Mouse (Mus musculus) brain, embryonic 14.5 days (tissue): ENCODE measurements at regions not wholly inside any gene's neighbourhood (a gene's known extent, or its start where the extent isn't known, plus 50 kb on each side); places are given as distances from the start of the nearest gene placed in this dataset.

ENCODE experiments used
- DNase-seq: peaks from one replicate; pipeline ENCODE4 v3.0.0-alpha.2; 2011; ENCODE audit warnings: low read depth
- CTCF ChIP-seq: fragments of 200-500 bp; IDR thresholded peaks from 2 replicates; pipeline ENCODE4 v1.5.1; 2012; ENCODE audit warnings: inconsistent platforms, mild to moderate bottlenecking, moderate library complexity, borderline replicate concordance; ENCODE audit not compliant: insufficient read depth, insufficient read length; ENCODE audit errors: extremely low read depth
- POLR2A ChIP-seq: fragments of 200-500 bp; IDR thresholded peaks from 2 replicates; pipeline ENCODE4 v1.6.1; 2012; ENCODE audit warnings: mild to moderate bottlenecking, inconsistent platforms, borderline replicate concordance; ENCODE audit not compliant: poor library complexity, insufficient read depth, insufficient read length, severe bottlenecking; ENCODE audit errors: extremely low read depth

DNA sequence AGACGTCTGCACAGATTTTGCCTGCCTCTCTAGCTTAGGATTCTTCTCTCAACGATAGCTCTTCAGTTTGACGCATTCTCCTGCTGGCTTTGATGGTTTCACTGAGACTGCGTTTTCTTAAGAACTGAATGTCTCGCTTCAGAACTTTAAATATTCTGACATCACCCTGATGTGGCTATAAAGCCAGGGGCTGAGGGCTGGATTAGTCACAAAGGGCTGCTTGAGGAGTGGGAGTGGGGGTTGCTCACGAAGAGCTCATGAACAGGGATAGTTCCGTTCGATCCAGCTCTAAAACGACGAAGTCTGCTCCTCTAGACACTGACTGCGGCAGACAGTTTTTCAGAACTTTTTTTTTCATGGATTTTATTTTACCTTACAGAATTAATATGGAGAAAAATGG, 240.7 kb upstream of the Nr5a2 start:
- no peak for TF ChIP-seq CTCF
- no peak for TF ChIP-seq POLR2A
- DNase-seq = peak; percentile 57

DNA sequence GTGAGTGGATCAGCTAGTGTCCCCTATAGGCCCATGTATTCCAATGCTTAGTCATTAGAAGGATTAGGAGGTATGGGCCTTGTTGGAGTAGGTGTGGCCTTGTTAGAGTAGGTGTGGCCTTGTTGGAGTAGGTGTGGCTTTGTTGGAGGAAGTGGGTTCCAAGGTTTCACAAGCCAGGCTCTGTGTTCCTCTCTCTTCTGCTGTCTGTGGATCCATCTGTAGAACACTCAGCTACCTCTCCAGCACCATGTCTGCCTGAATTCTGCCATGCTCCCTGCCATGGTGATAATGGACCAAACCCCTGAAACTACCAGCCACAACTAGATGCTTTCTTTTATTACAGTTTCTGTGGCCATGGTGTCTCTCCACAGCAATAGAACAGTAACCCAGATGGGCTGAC, 235.7 kb upstream of the Nr5a2 start:
- no peak for DNase-seq
- TF ChIP-seq CTCF (no peak), POLR2A (no peak)

DNA sequence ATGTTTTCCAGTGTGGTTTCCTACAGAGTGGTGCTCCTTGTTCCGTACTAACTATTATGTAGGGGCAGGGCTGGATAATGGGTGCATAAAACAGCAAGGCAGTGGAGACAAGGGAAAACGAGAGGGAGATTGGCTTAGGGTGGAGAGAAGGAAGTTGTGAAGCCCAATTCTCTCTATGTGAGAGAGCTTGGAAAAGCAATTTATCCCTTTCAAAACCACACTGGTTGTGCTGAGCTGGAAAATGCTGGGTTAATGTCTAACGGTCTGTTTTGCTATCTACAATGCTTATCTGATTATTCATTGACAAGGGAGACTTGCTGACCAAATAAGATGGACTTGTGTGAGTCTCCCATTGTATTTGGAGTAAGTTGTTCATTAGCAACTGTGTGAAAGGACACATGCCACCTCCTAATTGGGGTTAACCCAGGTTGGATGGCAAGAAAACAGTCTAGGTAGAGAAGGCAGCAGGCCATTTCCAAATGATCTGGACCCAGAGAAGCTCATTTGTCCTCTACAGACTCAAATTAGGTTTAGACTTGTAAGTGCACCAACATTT, 234.9 kb upstream of the Nr5a2 start:
- no peak for TF ChIP-seq CTCF
- TF ChIP-seq POLR2A = no peak
- no peak for DNase-seq

DNA sequence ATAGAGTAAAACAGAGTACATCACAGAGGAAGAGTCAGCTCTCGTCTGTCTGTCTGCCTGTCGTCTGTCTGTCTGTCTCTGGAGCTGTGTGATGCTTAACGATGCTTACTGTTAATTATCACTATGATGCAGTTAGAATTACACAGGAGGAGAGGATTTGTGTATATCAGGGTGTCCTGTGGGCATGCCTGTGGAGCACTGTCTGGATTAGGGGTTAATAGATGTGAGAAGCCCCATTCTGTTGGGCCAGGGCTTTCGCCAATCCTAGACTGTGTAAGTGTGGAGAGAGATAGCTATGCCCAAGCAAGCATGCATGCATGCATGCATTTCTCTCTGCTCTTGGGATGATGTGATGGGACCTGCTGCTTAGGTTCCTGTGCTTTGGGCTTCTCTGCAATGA, 218.0 kb upstream of the Nr5a2 start:
- no peak for DNase-seq
- TF ChIP-seq POLR2A = no peak

DNA sequence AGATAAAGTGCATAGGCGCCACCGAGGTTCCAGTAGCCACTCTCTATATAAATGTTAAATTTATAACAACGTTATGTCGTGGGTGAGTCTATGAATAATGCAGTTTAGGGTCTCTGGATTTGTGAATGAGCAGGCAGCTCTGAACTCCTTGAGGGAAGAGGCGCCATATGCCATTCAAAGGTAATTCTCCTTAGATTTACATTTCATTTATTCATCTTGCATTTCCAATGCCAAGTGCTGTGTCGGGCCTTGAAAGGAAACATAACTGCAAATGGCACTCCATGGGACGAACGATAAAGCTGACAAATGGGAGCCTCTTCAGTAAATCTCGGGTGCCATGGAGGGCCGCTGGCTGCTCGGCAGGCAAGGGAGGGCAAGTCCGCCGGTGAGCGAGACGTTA, 216.4 kb upstream of the Nr5a2 start:
- TF ChIP-seq CTCF (no peak), POLR2A (no peak)
- DNase-seq = peak; percentile 70

GRCm38 (mm10) chr1:137174081-137174480, 213.8 kb upstream of the Nr5a2 start:
- DNase-seq = no peak
- no peak for TF ChIP-seq CTCF
- TF ChIP-seq POLR2A = no peak

- peak; percentile 9 for DNase-seq
- TF ChIP-seq CTCF = no peak
- TF ChIP-seq POLR2A = no peak
Observed at GRCm38 (mm10) chr1:137172128-137172527, 211.9 kb upstream of the Nr5a2 start.

GRCm38 (mm10) chr1:137171451-137171850, 211.2 kb upstream of the Nr5a2 start:
- no peak for TF ChIP-seq CTCF
- TF ChIP-seq POLR2A = no peak
- DNase-seq = peak; percentile 11

- no peak for DNase-seq
- TF ChIP-seq POLR2A = no peak
- no peak for TF ChIP-seq CTCF
Observed at GRCm38 (mm10) chr1:137147891-137148290, 187.6 kb upstream of the Nr5a2 start.

DNA sequence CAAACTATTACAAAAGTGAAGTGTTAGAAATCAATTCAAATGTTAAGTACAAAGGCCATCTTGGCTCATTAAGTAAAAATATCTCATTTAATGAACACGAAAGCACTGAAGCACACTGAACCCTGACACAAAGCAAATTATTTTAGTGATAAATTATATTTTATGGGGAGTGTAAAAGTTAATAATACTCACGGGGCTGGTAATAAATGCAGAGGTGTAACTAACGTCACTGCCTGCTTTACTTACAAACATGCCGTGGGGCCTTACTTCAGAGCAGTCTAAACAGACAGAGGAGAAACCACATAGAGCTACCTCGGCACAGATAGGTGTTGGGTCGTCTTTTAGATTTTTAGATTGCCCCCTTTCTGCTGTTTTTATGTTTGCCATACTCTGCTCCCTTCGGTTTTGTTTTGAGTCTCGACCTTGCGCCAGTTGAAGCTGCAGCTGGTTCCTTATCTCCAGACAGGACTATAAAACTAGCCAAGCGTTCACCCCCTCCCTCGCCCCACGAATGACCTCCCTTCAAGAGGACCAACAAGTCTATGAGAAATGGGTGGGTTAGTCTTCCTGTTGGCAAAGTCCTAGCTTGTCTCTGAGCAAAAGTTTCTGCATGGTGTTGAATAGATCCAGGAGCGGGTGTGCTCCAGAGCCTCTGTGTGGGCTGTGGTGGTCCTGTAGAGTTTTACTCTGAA, 181.8 kb upstream of the Nr5a2 start:
- TF ChIP-seq CTCF (no peak), POLR2A (no peak)
- DNase-seq = no peak

- TF ChIP-seq CTCF = no peak
- TF ChIP-seq POLR2A = no peak
- no peak for DNase-seq
Observed at GRCm38 (mm10) chr1:137141372-137141771, 181.1 kb upstream of the Nr5a2 start.

DNA sequence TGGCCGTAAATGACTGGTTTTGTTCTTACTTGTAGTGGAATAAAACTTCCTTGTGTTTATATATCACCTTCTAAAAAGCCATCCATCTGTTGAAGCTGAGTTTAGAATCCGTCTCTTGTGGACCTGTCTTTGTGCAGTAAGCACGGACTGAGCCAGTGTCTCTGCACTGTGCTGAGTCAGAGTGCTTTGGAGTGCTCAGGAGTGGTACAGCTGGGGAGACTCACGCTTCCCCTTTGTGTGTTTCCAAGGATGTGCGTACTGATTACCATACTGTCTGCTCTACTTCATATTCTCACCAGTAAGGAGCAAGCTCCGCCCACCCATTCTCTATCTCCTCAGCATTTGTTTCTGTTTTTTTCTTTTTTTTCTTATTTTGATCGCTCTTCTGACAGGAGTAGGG, 175.9 kb upstream of the Nr5a2 start:
- peak; percentile 45 for DNase-seq
- TF ChIP-seq POLR2A (no peak), CTCF (no peak)
